Mouse (Mus musculus): ENCODE data around the gene Lgalsl. TPM values are rescaled to one million over a fixed set of nuclear protein-coding genes. Genes with fewer than 3 reads are reported as not detected.

The Lgalsl gene
- polyA plus RNA-seq, 1 experiment from 2014 or later = 55.0 TPM

- 0 out of 2 replicates have a peak, but pooled peaks cover 2% of the 10 kb centered on the region for H3K4me1 ChIP-seq
- H3K27ac ChIP-seq = no peak overlapping the region
- no peaks in the 10 kb centered on the region for H3K27me3 ChIP-seq
- no peaks in the 10 kb centered on the region for H3K36me3 ChIP-seq
- no peak overlapping the region for H3K4me2 ChIP-seq
- H3K4me3 ChIP-seq = no peak overlapping the region
- WGBS = 84% methylated on average over 3 of the region's 3 CpGs
- no peak for ATAC-seq (ENCODE audit: insufficient number of reproducible peaks, insufficient read depth, low FRiP score, low TSS enrichment, low read depth)
- H3K9me3 ChIP-seq = no peaks in the 10 kb centered on the region
- H3K9ac ChIP-seq = no peak overlapping the region
These were observed 51.8 kb downstream of the Lgalsl start for GRCm38 (mm10) chr11:20778861-20779563.

DNA sequence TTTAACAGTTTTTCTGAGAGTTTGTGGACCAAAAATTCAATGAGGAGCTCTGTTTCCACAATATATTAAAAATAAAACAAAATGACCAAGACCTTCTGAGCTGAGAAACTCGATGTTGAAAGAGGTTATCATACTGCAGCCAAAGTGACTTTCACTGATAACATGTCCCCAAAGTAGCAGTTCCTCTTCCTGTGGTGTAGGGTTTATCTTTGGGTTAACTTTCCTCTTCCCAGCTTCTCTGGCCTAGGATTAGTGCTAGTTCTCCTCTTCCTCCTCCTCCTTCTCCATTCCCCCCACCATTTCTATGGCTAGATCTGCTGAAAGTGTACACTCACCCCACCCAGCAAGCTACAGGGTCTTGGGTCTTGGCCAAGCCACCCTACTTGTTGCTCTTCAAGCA, 52.6 kb downstream of the Lgalsl start:
- WGBS = 77% methylated on average over 1 of the region's 1 CpGs
- no peak overlapping the region for H3K4me3 ChIP-seq
- no peaks in the 10 kb centered on the region for H3K27me3 ChIP-seq
- H3K36me3 ChIP-seq = no peaks in the 10 kb centered on the region
- no peak overlapping the region for H3K27ac ChIP-seq
- no peak overlapping the region for H3K4me2 ChIP-seq
- 0 out of 2 replicates have a peak, but pooled peaks cover 2% of the 10 kb centered on the region for H3K4me1 ChIP-seq
- ATAC-seq (ENCODE audit: insufficient number of reproducible peaks, insufficient read depth, low FRiP score, low TSS enrichment, low read depth) = no peak
- no peak overlapping the region for H3K9ac ChIP-seq
- no peaks in the 10 kb centered on the region for H3K9me3 ChIP-seq

GRCm38 (mm10) chr11:20776668-20777067, 54.2 kb downstream of the Lgalsl start:
- Histone ChIP-seq H3K4me2 (no peak overlapping the region), H3K9me3 (no peaks in the 10 kb centered on the region), H3K27me3 (no peaks in the 10 kb centered on the region), H3K4me3 (no peak overlapping the region), H3K4me1 (0 out of 2 replicates have a peak, but pooled peaks cover 2% of the 10 kb centered on the region), H3K9ac (no peak overlapping the region), H3K27ac (no peak overlapping the region), H3K36me3 (no peaks in the 10 kb centered on the region)
- ATAC-seq (ENCODE audit: insufficient number of reproducible peaks, insufficient read depth, low FRiP score, low TSS enrichment, low read depth) = no peak

Other genes with a start within 250 kb of the Lgalsl start
- gene Aftph, start 89.5 kb downstream of the Lgalsl start, polyA plus RNA-seq (2015; fragmentation: Nextera tagmentation; extraction: Ambion mirVana) = 19.2 and 22.4 TPM in 2 replicates

Measured in embryonic facial prominence, embryonic 13.5 days (tissue).